Mouse (Mus musculus) embryonic facial prominence, embryonic 15.5 days (tissue): ENCODE measurements around the gene Lsm4. TPM values are rescaled to one million over a fixed set of nuclear protein-coding genes. Genes with fewer than 3 reads are reported as not detected.

Experiments used
- ATAC-seq: fragments of 200-750 bp; cut with Nextera tagmentation; 2 replicates; pipeline ENCODE4 v1.8.0; 2017; ENCODE audit warnings: low read depth, moderate TSS enrichment; ENCODE audit not compliant: insufficient number of reproducible peaks, low FRiP score, low TSS enrichment
- H3K27ac ChIP-seq: fragments of 300-500 bp; sonication (generic); replicated peaks from 2 replicates; pipeline ENCODE4 v1.5.1; 2015; ENCODE audit warnings: mild to moderate bottlenecking, inconsistent platforms
- H3K27me3 ChIP-seq: fragments of 300-500 bp; sonication (generic); 2 replicates; pipeline ENCODE4 v1.6.1; 2015; ENCODE audit warnings: inconsistent platforms
- H3K36me3 ChIP-seq: fragments of 300-500 bp; sonication (generic); 2 replicates; pipeline ENCODE4 v1.6.1; 2015; ENCODE audit warnings: mild to moderate bottlenecking, inconsistent platforms
- H3K4me1 ChIP-seq: fragments of 300-500 bp; sonication (generic); 2 replicates; pipeline ENCODE4 v1.6.1; 2015; ENCODE audit warnings: inconsistent platforms
- H3K4me2 ChIP-seq: fragments of 300-500 bp; sonication (generic); replicated peaks from 2 replicates; pipeline ENCODE4 v1.6.1; 2015; ENCODE audit warnings: mild to moderate bottlenecking, inconsistent platforms
- H3K4me3 ChIP-seq: fragments of 300-500 bp; sonication (generic); replicated peaks from 2 replicates; pipeline ENCODE4 v1.5.1; 2015; ENCODE audit warnings: mild to moderate bottlenecking, inconsistent platforms
- H3K9ac ChIP-seq: fragments of 300-500 bp; sonication (generic); 2 replicates; pipeline ENCODE4 v1.6.1; 2015; ENCODE audit warnings: inconsistent platforms
- H3K9me3 ChIP-seq: fragments of 300-500 bp; sonication (generic); replicated peaks from 2 replicates; pipeline ENCODE4 v1.6.1; 2016; ENCODE audit warnings: inconsistent platforms
- WGBS: fragments of 180-500 bp; shearing (Covaris S2); methylation state at CpG from one replicate; pipeline ENCODE4 v1.1.7; 2015; 5-methylcytosine and 5-hydroxymethylcytosine counted together
- polyA plus RNA-seq: library from polyadenylated mRNA; unstranded; fragments of >200 nt; fragmentation: Nextera tagmentation; extraction: Ambion mirVana; gene quantifications from 2 replicates; pipeline ENCODE4 v1.2.1, GENCODE M21; 2015

Gene Lsm4
- polyA plus RNA-seq, 1 experiment from 2014 or later: 243 TPM

GRCm38 (mm10) chr8:70716521-70717400 lies 43.7 kb downstream of the Lsm4 start:
- H3K9ac ChIP-seq: no peak overlapping the region

GRCm38 (mm10) chr8:70718297-70718696 lies 45.2 kb downstream of the Lsm4 start, which contains the start of gene Gm3336:
TSS of gene Gm3336 (plus strand) at chr8:70718543.
- no peaks in the 10 kb centered on the region for H3K9me3 ChIP-seq
- no peaks in the 10 kb centered on the region for H3K36me3 ChIP-seq
- no peak within 1 kb of the TSS for H3K9ac ChIP-seq
- no peak within 1 kb of the TSS for H3K27ac ChIP-seq
- H3K4me2 ChIP-seq: no peak within 1 kb of the TSS
- 3% methylated on average over 16 of the region's 19 CpGs for WGBS
- H3K4me3 ChIP-seq: no peak within 1 kb of the TSS
- ATAC-seq: no peak
- no peaks in the 10 kb centered on the region for H3K4me1 ChIP-seq
- H3K27me3 ChIP-seq: no peaks in the 10 kb centered on the region

More at GRCm38 (mm10) chr8:70716521-70717400, 43.7 kb downstream of the Lsm4 start:
- Histone ChIP-seq H3K36me3 (no peaks in the 10 kb centered on the region), H3K4me3 (no peak overlapping the region), H3K27ac (no peak overlapping the region), H3K4me2 (no peak overlapping the region), H3K4me1 (no peaks in the 10 kb centered on the region), H3K27me3 (no peaks in the 10 kb centered on the region), H3K9me3 (no peaks in the 10 kb centered on the region)
- WGBS: 83% methylated on average over 40 of the region's 40 CpGs
- no peak for ATAC-seq

GRCm38 (mm10) chr8:70719796-70720270 lies 46.8 kb downstream of the Lsm4 start:
- no peaks in the 10 kb centered on the region for H3K9me3 ChIP-seq
- no peak for ATAC-seq
- no peak overlapping the region for H3K4me3 ChIP-seq
- H3K9ac ChIP-seq: no peak overlapping the region
- WGBS: 55% methylated on average over 9 of the region's 9 CpGs
- no peak overlapping the region for H3K4me2 ChIP-seq
- no peaks in the 10 kb centered on the region for H3K36me3 ChIP-seq
- no peaks in the 10 kb centered on the region for H3K4me1 ChIP-seq
- no peak overlapping the region for H3K27ac ChIP-seq
- no peaks in the 10 kb centered on the region for H3K27me3 ChIP-seq

- Histone ChIP-seq H3K27ac (no peak overlapping the region), H3K4me2 (no peak overlapping the region), H3K27me3 (peaks cover 2% of the 10 kb centered on the region; the same call in 1 of the 2 replicates), H3K9ac (no peak overlapping the region), H3K4me1 (no peaks in the 10 kb centered on the region), H3K4me3 (no peak overlapping the region), H3K36me3 (no peaks in the 10 kb centered on the region), H3K9me3 (no peaks in the 10 kb centered on the region)
- 0 out of 2 replicates have a peak, but pooled peaks have one; percentile 43 for ATAC-seq
- WGBS: 1% methylated on average over 3 of the region's 3 CpGs
Observed at GRCm38 (mm10) chr8:70720739-70721138, 47.7 kb downstream of the Lsm4 start.

- H3K27me3 ChIP-seq: peaks cover 10% of the 10 kb centered on the region
- no peaks in the 10 kb centered on the region for H3K36me3 ChIP-seq
- H3K4me1 ChIP-seq: no peaks in the 10 kb centered on the region
- ATAC-seq: no peak
- no peaks in the 10 kb centered on the region for H3K9me3 ChIP-seq
- no peak overlapping the region for H3K27ac ChIP-seq
- no peak overlapping the region for H3K9ac ChIP-seq
- H3K4me3 ChIP-seq: no peak overlapping the region
- no peak overlapping the region for H3K4me2 ChIP-seq
- 80% methylated on average over 8 of the region's 8 CpGs for WGBS
Observed at GRCm38 (mm10) chr8:70721601-70722000, 48.6 kb downstream of the Lsm4 start.

GRCm38 (mm10) chr8:70723486-70724210 lies 50.6 kb downstream of the Lsm4 start, which contains the start of gene Pde4c:
TSS of gene Pde4c (plus strand) at chr8:70723720.
- Histone ChIP-seq H3K9ac (no peak within 1 kb of the TSS), H3K27me3 (peaks cover 26% of the 10 kb centered on the region), H3K4me1 (no peaks in the 10 kb centered on the region), H3K36me3 (no peaks in the 10 kb centered on the region), H3K4me2 (no peak within 1 kb of the TSS), H3K9me3 (no peaks in the 10 kb centered on the region), H3K27ac (no peak within 1 kb of the TSS), H3K4me3 (no peak within 1 kb of the TSS)
- no peak for ATAC-seq
- WGBS: 58% methylated on average over 7 of the region's 7 CpGs

- no peak for ATAC-seq
- H3K27ac ChIP-seq: no peak overlapping the region
- H3K9ac ChIP-seq: no peak overlapping the region
- no peak overlapping the region for H3K4me3 ChIP-seq
- H3K4me2 ChIP-seq: no peak overlapping the region
- no peaks in the 10 kb centered on the region for H3K36me3 ChIP-seq
- WGBS: 73% methylated on average over 12 of the region's 12 CpGs
- H3K27me3 ChIP-seq: peaks cover 31% of the 10 kb centered on the region
- no peaks in the 10 kb centered on the region for H3K4me1 ChIP-seq
- H3K9me3 ChIP-seq: no peaks in the 10 kb centered on the region
Observed at GRCm38 (mm10) chr8:70724216-70724615, 51.2 kb downstream of the Lsm4 start.

GRCm38 (mm10) chr8:70725792-70726447 lies 52.9 kb downstream of the Lsm4 start:
- ATAC-seq: no peak
- peaks cover 5% of the 10 kb centered on the region; the same call in 1 of the 2 replicates for H3K4me1 ChIP-seq
- H3K4me2 ChIP-seq: no peak overlapping the region
- no peak overlapping the region for H3K4me3 ChIP-seq
- H3K9me3 ChIP-seq: no peaks in the 10 kb centered on the region
- WGBS: 24% methylated on average over 14 of the region's 14 CpGs
- H3K36me3 ChIP-seq: no peaks in the 10 kb centered on the region
- no peak overlapping the region for H3K27ac ChIP-seq
- no peak overlapping the region for H3K9ac ChIP-seq
- H3K27me3 ChIP-seq: peaks cover 47% of the 10 kb centered on the region

- Histone ChIP-seq H3K9me3 (no peaks in the 10 kb centered on the region), H3K27me3 (peaks cover 52% of the 10 kb centered on the region), H3K27ac (no peak overlapping the region), H3K9ac (no peak overlapping the region), H3K4me1 (peaks cover 5% of the 10 kb centered on the region; the same call in 1 of the 2 replicates), H3K4me3 (no peak overlapping the region), H3K36me3 (no peaks in the 10 kb centered on the region), H3K4me2 (no peak overlapping the region)
- 44% methylated on average over 11 of the region's 11 CpGs for WGBS
- ATAC-seq: no peak
Observed at GRCm38 (mm10) chr8:70726721-70727120, 53.7 kb downstream of the Lsm4 start.
